Mouse (Mus musculus): ENCODE data around the gene Lmo1. TPM values are rescaled to one million over a fixed set of nuclear protein-coding genes. Genes with fewer than 3 reads are reported as not detected.

The Lmo1 gene
- total RNA-seq (2017): not detected in 2 replicates

- ATAC-seq (ENCODE audit: extremely low read depth, insufficient number of reproducible peaks, low FRiP score, poor library complexity, severe bottlenecking): no peak
Observed at GRCm38 (mm10) chr7:109174949-109175669, at the start of gene Lmo1. TSS of gene Lmo1 (minus strand) at chr7:109175207.

GRCm38 (mm10) chr7:109221716-109222110, 46.7 kb upstream of the Lmo1 start:
- ATAC-seq (ENCODE audit: extremely low read depth, insufficient number of reproducible peaks, low FRiP score, poor library complexity, severe bottlenecking): no peak

- ATAC-seq (ENCODE audit: extremely low read depth, insufficient number of reproducible peaks, low FRiP score, poor library complexity, severe bottlenecking): no peak
Observed at GRCm38 (mm10) chr7:109220766-109221715, 46.0 kb upstream of the Lmo1 start.

- ATAC-seq (ENCODE audit: extremely low read depth, insufficient number of reproducible peaks, low FRiP score, poor library complexity, severe bottlenecking): no peak
Observed at GRCm38 (mm10) chr7:109220026-109220425, 45.0 kb upstream of the Lmo1 start.

GRCm38 (mm10) chr7:109218977-109219271, 43.9 kb upstream of the Lmo1 start:
- no peak for ATAC-seq (ENCODE audit: extremely low read depth, insufficient number of reproducible peaks, low FRiP score, poor library complexity, severe bottlenecking)

GRCm38 (mm10) chr7:109218130-109218976, 43.3 kb upstream of the Lmo1 start:
- no peak for ATAC-seq (ENCODE audit: extremely low read depth, insufficient number of reproducible peaks, low FRiP score, poor library complexity, severe bottlenecking)

GRCm38 (mm10) chr7:109209804-109210203, 34.8 kb upstream of the Lmo1 start:
- ATAC-seq (ENCODE audit: extremely low read depth, insufficient number of reproducible peaks, low FRiP score, poor library complexity, severe bottlenecking): no peak

- no peak for ATAC-seq (ENCODE audit: extremely low read depth, insufficient number of reproducible peaks, low FRiP score, poor library complexity, severe bottlenecking)
Observed at GRCm38 (mm10) chr7:109207811-109208210, 32.8 kb upstream of the Lmo1 start.

GRCm38 (mm10) chr7:109206358-109206757, 31.4 kb upstream of the Lmo1 start:
- ATAC-seq (ENCODE audit: extremely low read depth, insufficient number of reproducible peaks, low FRiP score, poor library complexity, severe bottlenecking): no peak

GRCm38 (mm10) chr7:109203140-109203539, 28.1 kb upstream of the Lmo1 start:
- no peak for ATAC-seq (ENCODE audit: extremely low read depth, insufficient number of reproducible peaks, low FRiP score, poor library complexity, severe bottlenecking)

- ATAC-seq (ENCODE audit: extremely low read depth, insufficient number of reproducible peaks, low FRiP score, poor library complexity, severe bottlenecking): no peak
Observed at GRCm38 (mm10) chr7:109200559-109200958, 25.6 kb upstream of the Lmo1 start.

GRCm38 (mm10) chr7:109197161-109197650, 22.2 kb upstream of the Lmo1 start:
- ATAC-seq (ENCODE audit: extremely low read depth, insufficient number of reproducible peaks, low FRiP score, poor library complexity, severe bottlenecking): no peak

GRCm38 (mm10) chr7:109196399-109197082, 21.5 kb upstream of the Lmo1 start:
- no peak for ATAC-seq (ENCODE audit: extremely low read depth, insufficient number of reproducible peaks, low FRiP score, poor library complexity, severe bottlenecking)

GRCm38 (mm10) chr7:109195982-109196381, 21.0 kb upstream of the Lmo1 start:
- ATAC-seq (ENCODE audit: extremely low read depth, insufficient number of reproducible peaks, low FRiP score, poor library complexity, severe bottlenecking): no peak

GRCm38 (mm10) chr7:109194850-109195249, 19.8 kb upstream of the Lmo1 start:
- no peak for ATAC-seq (ENCODE audit: extremely low read depth, insufficient number of reproducible peaks, low FRiP score, poor library complexity, severe bottlenecking)

GRCm38 (mm10) chr7:109187244-109188035, 12.4 kb upstream of the Lmo1 start:
- no peak for ATAC-seq (ENCODE audit: extremely low read depth, insufficient number of reproducible peaks, low FRiP score, poor library complexity, severe bottlenecking)

- no peak for ATAC-seq (ENCODE audit: extremely low read depth, insufficient number of reproducible peaks, low FRiP score, poor library complexity, severe bottlenecking)
Observed at GRCm38 (mm10) chr7:109185975-109186374, 11.0 kb upstream of the Lmo1 start.

- no peak for ATAC-seq (ENCODE audit: extremely low read depth, insufficient number of reproducible peaks, low FRiP score, poor library complexity, severe bottlenecking)
Observed at GRCm38 (mm10) chr7:109185564-109185963, 10.6 kb upstream of the Lmo1 start.

Data from neutrophil, adult 5-6 weeks (primary cell).